Mouse (Mus musculus) retina, postnatal 7 days (tissue): ENCODE results near the gene Zswim5.

ENCODE experiments used
- DNase-seq: peaks from one replicate; pipeline ENCODE4 v3.0.0-alpha.2; 2012; ENCODE audit warnings: low read depth, low spot score

Zswim5 gene

DNA sequence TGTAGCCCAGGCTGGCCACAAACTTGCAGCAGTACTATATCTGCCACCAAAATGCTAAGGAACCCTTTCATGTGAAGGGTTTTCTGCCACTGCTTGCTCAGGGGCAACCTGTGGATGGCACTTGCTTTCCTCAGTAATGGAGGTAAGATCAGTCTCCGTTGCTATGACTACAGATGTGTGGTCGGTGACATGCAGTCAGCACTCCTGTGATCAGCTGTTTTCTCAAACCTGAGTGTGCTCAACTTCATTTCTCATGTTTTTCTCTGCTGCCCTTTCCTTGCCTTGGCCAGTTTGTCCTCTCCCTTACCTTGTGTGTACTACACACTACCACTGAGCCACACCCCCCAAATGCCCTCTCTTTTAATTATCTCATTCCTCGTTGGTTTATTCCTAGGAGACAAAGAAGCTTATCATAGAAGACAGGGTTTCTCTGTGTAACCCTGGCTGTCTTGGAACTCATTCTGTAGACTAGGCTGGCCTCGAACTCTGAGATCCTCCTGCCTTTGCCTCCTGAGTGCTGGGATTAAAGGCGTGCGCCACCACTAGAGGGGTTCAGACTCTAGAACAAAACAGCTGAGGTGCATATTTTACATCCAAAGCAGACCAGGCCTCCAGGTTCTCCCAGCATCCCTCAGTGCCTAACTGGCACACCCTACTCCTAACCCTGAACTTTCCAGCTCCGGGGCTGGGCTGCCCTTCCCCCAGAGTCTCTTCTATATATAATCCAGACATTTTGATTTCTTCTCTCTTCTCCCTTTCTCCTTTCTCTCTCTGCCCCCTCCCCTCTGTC lies 128.6 kb downstream of the Zswim5 start:
- no peak for DNase-seq

DNA sequence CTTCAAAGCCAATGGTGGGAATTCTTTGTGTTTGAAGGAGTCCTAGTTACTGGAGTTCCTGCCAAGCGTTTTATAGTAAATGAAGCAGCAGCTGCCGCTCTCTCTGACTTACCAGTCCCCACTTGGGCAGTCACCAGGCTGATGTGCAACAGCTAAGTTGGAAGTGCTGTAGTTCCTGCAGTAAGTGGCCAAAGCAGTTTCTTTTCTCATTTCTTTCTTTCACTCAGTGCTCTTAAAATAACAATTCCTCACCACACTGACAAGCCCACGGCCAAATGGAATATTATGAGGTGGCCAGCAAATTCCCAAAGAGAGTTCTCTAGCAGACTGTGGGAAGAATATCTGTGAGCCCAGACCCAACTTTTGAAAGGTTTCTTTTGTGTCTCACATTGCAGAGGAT lies 129.9 kb downstream of the Zswim5 start:
- no peak for DNase-seq

DNA sequence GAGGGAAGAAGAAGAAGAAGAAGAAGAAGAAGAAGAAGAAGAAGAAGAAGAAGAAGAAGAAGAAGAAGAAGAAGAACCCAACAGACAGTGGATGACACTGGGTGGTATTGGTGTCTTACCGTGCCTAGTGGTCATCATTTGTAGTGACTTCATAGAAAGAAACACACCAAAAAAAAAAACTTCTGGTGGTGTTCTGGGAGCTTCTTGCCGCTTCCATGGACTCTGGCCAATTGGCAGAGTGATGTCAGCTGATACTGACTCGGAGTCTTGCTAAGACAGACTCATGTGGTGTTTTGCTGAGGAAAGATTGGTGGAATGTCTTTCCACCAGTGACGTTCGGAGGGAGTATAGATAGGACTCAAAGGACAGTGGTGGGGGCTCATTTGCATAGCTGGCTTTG lies 133.1 kb downstream of the Zswim5 start:
- no peak for DNase-seq

DNA sequence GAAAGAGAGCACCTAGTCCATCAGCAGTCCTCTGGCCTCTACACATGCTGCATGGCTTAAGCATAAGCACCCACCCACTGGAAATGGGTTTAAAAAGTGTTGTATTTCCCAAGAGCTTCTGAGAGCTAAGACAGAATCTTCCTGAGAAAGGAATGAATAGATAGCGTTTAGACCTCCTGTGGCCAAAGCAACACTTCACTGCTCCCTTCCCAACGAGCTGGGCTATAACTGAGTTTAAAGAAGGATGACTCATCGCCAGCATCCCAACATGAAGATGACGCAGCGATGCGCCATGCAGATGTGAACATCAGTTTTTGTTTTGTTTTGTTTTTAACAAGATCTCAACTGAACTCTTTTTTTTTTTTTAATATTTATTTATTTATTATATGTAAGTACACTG lies 136.4 kb downstream of the Zswim5 start:
- no peak for DNase-seq

DNA sequence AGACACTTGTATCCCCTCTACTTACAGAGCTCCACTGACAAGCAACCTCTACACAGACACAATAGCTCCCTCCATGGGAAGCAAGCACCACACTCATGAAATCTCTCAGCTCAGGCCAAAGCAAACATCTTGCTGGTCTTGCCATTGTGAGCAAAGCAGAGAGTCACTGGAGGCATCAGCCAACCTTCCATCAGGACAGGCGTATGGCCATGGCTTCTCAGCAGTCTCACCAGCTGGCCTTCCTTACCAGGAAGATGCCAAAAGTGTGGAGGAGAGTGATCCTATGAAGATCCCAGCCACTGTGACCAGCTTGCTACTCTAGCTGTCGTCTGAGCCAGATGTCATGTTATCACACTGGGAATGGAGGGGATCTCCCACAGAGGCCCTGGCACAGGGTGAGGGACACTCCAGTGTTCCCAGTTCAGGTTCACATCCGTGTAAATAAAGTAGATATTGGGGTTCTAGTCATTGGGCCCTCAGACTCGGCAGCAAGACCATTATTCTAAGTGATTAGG lies 137.8 kb downstream of the Zswim5 start:
- no peak for DNase-seq

DNA sequence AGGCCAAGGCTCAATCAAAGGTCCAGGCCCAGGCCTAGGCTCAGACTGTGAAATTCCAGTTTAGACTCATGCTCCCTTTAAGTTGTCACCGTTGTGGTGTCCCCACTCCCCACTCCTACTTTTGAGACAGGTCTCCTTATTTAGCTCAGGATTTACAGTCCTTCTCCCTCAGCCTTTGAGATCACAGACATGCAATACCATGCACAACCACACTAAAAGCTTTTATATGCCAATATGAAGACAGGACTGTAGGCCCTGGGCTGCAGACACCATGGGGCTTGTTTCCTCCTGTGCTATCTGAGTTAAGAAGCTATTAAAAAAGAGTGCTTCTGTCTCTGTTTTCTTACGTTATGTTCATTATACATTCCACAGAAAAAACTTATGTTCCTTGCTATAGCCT lies 140.6 kb downstream of the Zswim5 start:
- DNase-seq: no peak

DNA sequence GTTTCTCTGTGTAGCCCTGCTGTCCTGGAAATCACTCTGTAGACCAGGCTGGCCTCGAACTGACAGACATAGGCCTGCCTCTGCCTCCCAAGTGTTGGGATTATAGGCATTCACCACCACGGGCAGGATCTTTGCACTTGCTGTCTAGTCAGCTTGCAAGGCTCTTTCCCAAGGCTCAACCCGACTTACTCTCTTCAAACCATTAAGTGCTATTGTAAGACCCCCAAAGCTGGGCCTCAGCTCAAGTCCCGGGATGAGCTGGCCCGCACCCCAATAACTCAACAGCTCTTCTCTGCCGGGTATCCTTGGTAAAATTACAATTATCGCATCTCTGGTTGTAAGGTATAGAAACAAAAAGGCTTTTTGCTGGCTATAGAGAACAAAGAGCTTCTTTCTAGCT lies 141.2 kb downstream of the Zswim5 start:
- DNase-seq: no peak

DNA sequence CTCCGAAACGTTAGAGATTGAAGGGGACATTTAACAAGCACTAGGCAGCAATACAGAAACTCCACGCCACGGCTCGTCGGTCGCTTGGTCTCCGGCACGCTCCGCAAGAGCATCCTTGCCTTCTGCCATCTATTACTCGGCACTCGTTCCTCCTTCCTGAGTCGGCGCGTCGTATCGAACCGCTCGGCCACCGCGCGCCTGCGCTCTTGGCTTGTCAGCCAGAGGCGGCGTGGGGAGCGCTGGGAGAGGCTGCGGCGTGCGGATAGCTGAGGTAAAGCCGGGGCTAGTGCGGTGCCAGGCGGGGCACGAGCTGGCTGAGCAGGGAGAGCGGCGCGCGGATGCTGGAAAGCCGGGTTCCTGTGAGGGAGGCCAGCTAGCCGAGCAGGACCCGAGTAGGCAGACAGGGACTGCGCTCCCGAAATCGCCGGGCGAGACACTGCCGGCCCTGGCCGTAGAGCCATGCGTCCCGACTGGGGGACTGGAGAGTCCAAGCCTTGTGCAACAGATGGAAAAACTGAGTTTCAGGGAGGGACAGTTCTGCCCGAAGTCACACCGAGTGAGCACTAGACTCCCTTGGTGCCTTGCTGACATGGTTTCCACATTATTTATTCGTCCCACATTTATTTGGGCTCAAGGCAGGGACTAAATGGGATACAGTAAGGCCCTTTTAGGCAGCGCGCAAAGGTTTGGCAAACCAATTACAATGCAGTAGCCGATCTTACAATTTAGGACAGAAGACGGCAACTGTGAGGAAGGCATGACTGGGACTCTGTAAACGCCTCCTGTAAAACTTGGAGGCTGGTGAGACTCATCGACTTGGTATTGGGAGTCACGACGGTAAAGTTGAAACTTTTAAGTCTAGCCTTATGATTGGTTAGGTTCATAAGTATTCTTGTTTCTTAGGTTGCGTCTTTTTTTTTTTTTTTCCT lies 142.3 kb downstream of the Zswim5 start, which contains the start of gene Eif2b3:
Eif2b3 (plus strand) TSS at position 197 of the 929 bp plus-strand sequence.
- DNase-seq: peak; percentile 86

DNA sequence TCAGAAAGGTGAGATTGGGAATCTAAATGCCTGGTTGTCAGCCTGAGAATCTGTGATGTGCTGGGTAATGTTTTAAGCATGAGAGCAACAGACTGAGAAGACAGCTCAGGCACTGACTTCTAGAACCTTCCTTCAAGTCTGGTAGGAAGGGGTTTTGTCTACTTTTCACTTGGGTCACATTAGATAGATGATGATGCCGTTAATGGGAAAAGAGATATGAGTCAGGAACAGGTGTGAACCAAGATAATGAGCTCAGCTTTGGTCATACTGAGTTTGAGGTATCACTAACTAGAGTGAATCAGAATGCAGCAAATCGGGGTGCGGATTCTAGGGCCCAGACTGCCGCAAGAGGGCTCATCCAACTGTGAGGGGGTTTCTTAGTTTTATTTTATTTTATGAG lies 146.3 kb downstream of the Zswim5 start:
- DNase-seq: no peak

DNA sequence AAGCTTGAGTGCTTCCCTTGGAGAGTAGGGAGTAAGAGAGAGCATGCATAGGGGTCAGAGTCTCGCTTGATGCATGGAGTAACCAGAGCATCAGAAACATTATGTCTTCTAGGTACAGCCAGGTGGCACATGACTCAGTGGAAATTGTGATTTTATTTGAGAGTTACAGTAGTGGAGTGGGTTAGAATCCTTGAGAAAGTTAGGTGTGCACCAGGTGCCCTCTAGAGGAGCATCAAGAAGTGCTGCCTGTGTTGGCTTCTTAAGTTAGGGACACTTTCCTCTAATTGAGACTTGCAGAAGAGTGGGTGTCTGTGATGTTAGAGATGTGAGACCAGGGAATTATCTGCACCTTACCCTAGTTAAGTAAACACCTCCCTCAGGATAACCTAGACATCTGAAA lies 153.9 kb downstream of the Zswim5 start:
- DNase-seq: no peak
